Mouse (Mus musculus): ENCODE measurements around the gene Ins2. TPM values are rescaled to one million over a fixed set of nuclear protein-coding genes. Genes with fewer than 3 reads are reported as not detected.
A peak's percentile ranks its signal among the peaks of the same experiment; 100 is the strongest.

Ins2 gene
- polyA plus RNA-seq, 1 experiment from 2014 or later = not detected

DNA sequence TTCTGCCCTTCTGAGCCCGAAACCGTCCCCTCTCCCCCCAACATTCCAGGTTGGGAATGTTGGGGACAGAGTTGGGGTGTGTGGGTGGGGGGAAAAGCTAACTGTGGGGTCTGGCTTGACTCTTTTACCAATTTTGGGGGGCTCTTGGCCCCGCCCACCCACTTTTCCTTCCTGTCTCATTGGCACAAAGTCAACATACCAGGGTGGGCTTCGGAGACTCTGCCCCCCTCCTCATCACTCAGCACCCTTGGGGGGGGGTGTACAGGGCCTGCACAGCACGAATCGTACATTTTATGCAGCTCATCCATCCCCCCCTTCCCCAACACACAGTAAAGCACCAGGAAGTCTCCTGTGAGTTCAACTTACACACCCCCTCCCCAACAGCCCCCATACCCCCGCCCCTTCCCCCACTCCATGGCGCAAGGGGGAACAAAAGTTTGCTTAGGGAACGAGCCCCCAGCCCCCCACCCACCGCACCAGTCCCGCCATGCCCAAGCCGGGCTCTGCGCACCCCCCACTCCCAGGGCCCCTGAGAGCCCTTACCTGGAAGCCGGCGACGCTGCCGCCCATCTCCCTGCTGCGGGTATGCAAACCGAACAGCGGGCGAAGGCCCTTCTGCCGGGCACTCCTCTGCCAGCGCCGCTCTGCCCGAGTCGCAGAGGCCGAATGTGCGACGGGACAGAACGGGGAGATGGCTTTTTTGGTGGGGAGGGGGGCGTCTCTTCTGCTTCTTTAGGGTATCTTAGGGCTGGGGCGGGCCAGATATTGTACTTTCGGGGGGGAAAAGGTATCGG, 85.2 kb downstream of the Ins2 start:
- Histone ChIP-seq H3K27me3 (replicated peaks; ENCODE audit: insufficient read depth, low read length) (peaks cover 67% of the 10 kb centered on the region), H3K4me3 (ENCODE audit: low read depth, low read length) (peak overlapping the region; percentile 54), H3K27ac (ENCODE audit: low read length) (no peak overlapping the region), H3K9me3 (ENCODE audit: low read length) (no peaks in the 10 kb centered on the region), H3K4me1 (ENCODE audit: insufficient read depth, low read depth, low read length) (no peaks in the 10 kb centered on the region; the same call in 1 of the 2 replicates), H3K4me2 (replicated peaks; ENCODE audit: low read depth, low read length) (peak overlapping the region; percentile 78), H3K9ac (replicated peaks; ENCODE audit: low read depth) (0 out of 2 replicates have a peak overlapping the region, but pooled peaks have one; percentile 8), H3K36me3 (ENCODE audit: insufficient read depth, low read length) (no peaks in the 10 kb centered on the region)
- 2% methylated on average over 33 of the region's 34 CpGs for WGBS
- ATAC-seq (no peak), DNase-seq (ENCODE audit: low spot score) (no peak)
- TF ChIP-seq EP300 (IDR thresholded peaks at IDR 0.05) (no peak), CTCF (IDR thresholded peaks at IDR 0.05) (no peak)

DNA sequence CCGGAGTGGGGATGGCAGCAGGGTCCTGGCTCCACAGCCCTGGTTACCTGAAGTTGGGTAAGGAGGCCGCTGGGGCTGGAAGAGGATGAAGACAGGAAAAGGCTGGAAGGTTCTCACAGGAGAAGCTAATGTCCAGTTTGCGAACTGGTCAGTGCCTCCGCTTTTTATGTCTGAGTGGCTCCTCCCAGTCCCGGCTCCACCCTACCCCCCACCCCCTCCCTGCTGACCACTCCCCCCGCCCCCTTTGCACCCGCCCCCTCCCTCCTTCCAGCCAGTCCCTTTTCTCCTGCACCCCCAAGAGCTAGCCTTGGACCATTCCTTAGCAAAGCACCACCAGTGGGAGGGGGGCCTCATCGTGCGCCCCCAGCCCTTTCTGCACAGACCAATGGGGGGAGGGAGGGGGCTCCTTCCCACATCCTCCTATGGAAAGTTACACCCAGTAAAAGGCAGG, 85.8 kb downstream of the Ins2 start:
- H3K27ac ChIP-seq (ENCODE audit: low read length) = no peak overlapping the region
- DNase-seq (ENCODE audit: low spot score) = peak; percentile 52
- H3K36me3 ChIP-seq (ENCODE audit: insufficient read depth, low read length) = no peaks in the 10 kb centered on the region
- WGBS = 11% methylated on average over 7 of the region's 9 CpGs
- H3K27me3 ChIP-seq (replicated peaks; ENCODE audit: insufficient read depth, low read length) = peaks cover 62% of the 10 kb centered on the region
- H3K4me1 ChIP-seq (ENCODE audit: insufficient read depth, low read depth, low read length) = no peaks in the 10 kb centered on the region; the same call in 1 of the 2 replicates
- H3K4me2 ChIP-seq (replicated peaks; ENCODE audit: low read depth, low read length) = peak overlapping the region; percentile 78
- peak overlapping the region; percentile 54; the same call in 1 of the 2 replicates for H3K4me3 ChIP-seq (ENCODE audit: low read depth, low read length)
- H3K9ac ChIP-seq (replicated peaks; ENCODE audit: low read depth) = no peak overlapping the region
- ATAC-seq = 0 out of 2 replicates have a peak, but pooled peaks have one; percentile 7
- TF ChIP-seq CTCF (IDR thresholded peaks at IDR 0.05) (no peak), EP300 (IDR thresholded peaks at IDR 0.05) (no peak)
- no peaks in the 10 kb centered on the region for H3K9me3 ChIP-seq (ENCODE audit: low read length)

DNA sequence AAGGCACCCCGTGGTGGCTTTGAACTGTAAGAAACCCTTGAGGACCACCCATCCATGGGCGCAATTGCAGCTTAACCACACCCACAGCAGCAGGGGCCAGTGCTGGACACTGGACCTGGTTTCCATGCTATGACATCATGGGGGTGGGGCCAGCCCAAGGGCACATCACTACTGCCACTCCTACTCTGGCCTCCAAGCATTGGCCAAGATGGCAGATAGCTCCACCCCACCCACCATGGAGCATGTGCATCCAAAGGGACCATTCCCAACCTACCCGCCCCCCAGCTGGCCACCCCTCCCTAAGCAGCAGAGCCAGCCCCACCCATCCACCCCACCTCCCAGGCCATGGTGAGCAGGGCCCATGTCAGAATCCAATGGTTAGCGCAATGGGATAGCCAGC, 87.1 kb downstream of the Ins2 start:
- Histone ChIP-seq H3K36me3 (ENCODE audit: insufficient read depth, low read length) (no peaks in the 10 kb centered on the region), H3K9me3 (ENCODE audit: low read length) (no peaks in the 10 kb centered on the region), H3K4me3 (ENCODE audit: low read depth, low read length) (no peak overlapping the region), H3K27me3 (replicated peaks; ENCODE audit: insufficient read depth, low read length) (peaks cover 50% of the 10 kb centered on the region), H3K4me2 (replicated peaks; ENCODE audit: low read depth, low read length) (no peak overlapping the region), H3K27ac (ENCODE audit: low read length) (no peak overlapping the region), H3K9ac (replicated peaks; ENCODE audit: low read depth) (no peak overlapping the region), H3K4me1 (ENCODE audit: insufficient read depth, low read depth, low read length) (no peaks in the 10 kb centered on the region; the same call in 1 of the 2 replicates)
- 56% methylated on average over 4 of the region's 4 CpGs for WGBS
- DNase-seq (ENCODE audit: low spot score) = peak; percentile 18
- no peak for TF ChIP-seq CTCF (IDR thresholded peaks at IDR 0.05)
- TF ChIP-seq EP300 (IDR thresholded peaks at IDR 0.05) = no peak
- ATAC-seq = no peak

DNA sequence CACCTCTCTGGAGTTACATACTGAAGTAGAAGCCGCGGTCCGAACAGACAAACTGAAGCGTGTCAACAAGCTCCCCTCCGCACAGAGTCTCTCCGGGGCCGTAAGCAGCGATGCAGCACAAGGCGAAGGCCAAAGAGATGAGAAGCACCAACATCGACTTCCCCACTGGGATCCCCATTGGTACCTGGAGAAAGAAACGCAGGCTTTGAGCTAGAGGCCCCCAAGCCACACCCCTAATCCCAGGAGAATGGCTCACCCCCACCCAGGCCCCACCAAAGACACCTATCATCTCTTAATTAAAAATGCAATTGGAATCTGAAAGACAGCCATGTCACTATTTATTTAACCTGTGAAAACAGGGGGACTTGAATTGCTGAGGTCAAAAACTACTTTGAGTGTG, 87.5 kb downstream of the Ins2 start:
- no peak for ATAC-seq
- H3K36me3 ChIP-seq (ENCODE audit: insufficient read depth, low read length) = no peaks in the 10 kb centered on the region
- H3K27me3 ChIP-seq (replicated peaks; ENCODE audit: insufficient read depth, low read length) = peaks cover 46% of the 10 kb centered on the region
- no peaks in the 10 kb centered on the region for H3K9me3 ChIP-seq (ENCODE audit: low read length)
- no peak overlapping the region for H3K9ac ChIP-seq (replicated peaks; ENCODE audit: low read depth)
- WGBS = 28% methylated on average over 11 of the region's 11 CpGs
- TF ChIP-seq EP300 (IDR thresholded peaks at IDR 0.05) = no peak
- no peak for TF ChIP-seq CTCF (IDR thresholded peaks at IDR 0.05)
- no peak overlapping the region for H3K4me2 ChIP-seq (replicated peaks; ENCODE audit: low read depth, low read length)
- DNase-seq (ENCODE audit: low spot score) = no peak
- no peaks in the 10 kb centered on the region; the same call in 1 of the 2 replicates for H3K4me1 ChIP-seq (ENCODE audit: insufficient read depth, low read depth, low read length)
- no peak overlapping the region for H3K4me3 ChIP-seq (ENCODE audit: low read depth, low read length)
- H3K27ac ChIP-seq (ENCODE audit: low read length) = no peak overlapping the region

DNA sequence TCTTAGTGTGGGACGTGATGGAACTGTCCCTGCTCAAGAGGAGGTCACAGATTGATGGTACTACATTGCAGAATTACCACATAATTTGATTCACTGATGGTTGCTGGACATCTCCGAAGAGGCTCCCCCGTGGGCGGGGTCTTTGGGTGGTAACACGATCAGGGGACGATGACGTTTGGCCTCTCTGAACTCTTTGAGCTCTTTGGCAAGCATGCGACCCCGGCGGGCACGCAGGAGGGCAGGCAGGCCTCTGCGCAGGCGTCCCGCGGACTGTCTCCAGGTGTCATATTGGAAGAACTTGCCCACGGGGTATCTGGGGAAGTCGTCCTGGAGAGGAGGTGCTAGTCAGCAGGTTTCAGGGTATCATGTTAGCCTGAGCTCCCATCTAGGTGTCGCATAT, 89.5 kb downstream of the Ins2 start:
- TF ChIP-seq EP300 (IDR thresholded peaks at IDR 0.05) (no peak), CTCF (IDR thresholded peaks at IDR 0.05) (no peak)
- 40% methylated on average over 18 of the region's 18 CpGs for WGBS
- Histone ChIP-seq H3K36me3 (ENCODE audit: insufficient read depth, low read length) (no peaks in the 10 kb centered on the region), H3K4me1 (ENCODE audit: insufficient read depth, low read depth, low read length) (no peaks in the 10 kb centered on the region), H3K27me3 (replicated peaks; ENCODE audit: insufficient read depth, low read length) (peaks cover 27% of the 10 kb centered on the region), H3K4me3 (ENCODE audit: low read depth, low read length) (no peak overlapping the region), H3K4me2 (replicated peaks; ENCODE audit: low read depth, low read length) (no peak overlapping the region), H3K27ac (ENCODE audit: low read length) (no peak overlapping the region), H3K9ac (replicated peaks; ENCODE audit: low read depth) (no peak overlapping the region), H3K9me3 (ENCODE audit: low read length) (no peaks in the 10 kb centered on the region)
- DNase-seq (ENCODE audit: low spot score) (no peak), ATAC-seq (no peak)

DNA sequence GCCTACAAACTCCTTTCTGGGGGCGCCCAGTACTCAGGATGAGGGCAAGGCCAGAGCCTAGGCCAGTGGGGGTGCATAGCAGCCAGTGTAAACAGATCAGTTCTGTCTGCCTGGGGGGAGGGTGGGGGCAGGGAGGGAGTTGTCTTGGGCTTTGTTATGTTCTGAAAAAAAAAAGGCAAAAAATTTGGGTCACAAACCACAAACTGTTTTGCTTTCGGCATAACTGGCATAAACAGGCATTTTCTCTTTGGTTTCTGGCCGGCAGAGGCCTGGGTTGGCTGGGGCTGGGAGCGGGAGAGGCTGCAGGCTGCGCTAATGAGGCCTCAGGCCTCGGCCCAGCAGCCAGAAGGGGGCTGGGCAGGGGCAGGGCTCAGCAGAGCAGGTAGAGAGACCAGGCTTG, 96.5 kb downstream of the Ins2 start:
- Histone ChIP-seq H3K4me2 (replicated peaks; ENCODE audit: low read depth, low read length) (no peak overlapping the region), H3K9ac (replicated peaks; ENCODE audit: low read depth) (no peak overlapping the region), H3K36me3 (ENCODE audit: insufficient read depth, low read length) (no peaks in the 10 kb centered on the region), H3K27ac (ENCODE audit: low read length) (no peak overlapping the region), H3K4me3 (ENCODE audit: low read depth, low read length) (no peak overlapping the region), H3K27me3 (replicated peaks; ENCODE audit: insufficient read depth, low read length) (no peaks in the 10 kb centered on the region), H3K4me1 (ENCODE audit: insufficient read depth, low read depth, low read length) (no peaks in the 10 kb centered on the region; the same call in 1 of the 2 replicates), H3K9me3 (ENCODE audit: low read length) (no peaks in the 10 kb centered on the region)
- TF ChIP-seq EP300 (IDR thresholded peaks at IDR 0.05) = no peak
- no peak for TF ChIP-seq CTCF (IDR thresholded peaks at IDR 0.05)
- no peak for ATAC-seq
- WGBS = 46% methylated on average over 6 of the region's 6 CpGs
- DNase-seq (ENCODE audit: low spot score) = no peak

Measured in lung, postnatal 0 days (tissue).